Mouse (Mus musculus) ES-Bruce4 (cell line): ENCODE results near the gene Gm7138.

ENCODE experiments used
- CTCF ChIP-seq: IDR thresholded peaks from one replicate; pipeline ENCODE4 v1.8.1; 2011; ENCODE audit warnings: low read depth, low read length
- EP300 ChIP-seq: IDR thresholded peaks from 2 replicates; pipeline ENCODE4 v1.6.1; 2011; ENCODE audit warnings: low read depth, low read length; ENCODE audit not compliant: insufficient read depth
- POLR2A ChIP-seq: IDR thresholded peaks from one replicate; pipeline ENCODE4 v1.8.1; 2011; ENCODE audit warnings: low read length; ENCODE audit not compliant: insufficient read depth

DNA sequence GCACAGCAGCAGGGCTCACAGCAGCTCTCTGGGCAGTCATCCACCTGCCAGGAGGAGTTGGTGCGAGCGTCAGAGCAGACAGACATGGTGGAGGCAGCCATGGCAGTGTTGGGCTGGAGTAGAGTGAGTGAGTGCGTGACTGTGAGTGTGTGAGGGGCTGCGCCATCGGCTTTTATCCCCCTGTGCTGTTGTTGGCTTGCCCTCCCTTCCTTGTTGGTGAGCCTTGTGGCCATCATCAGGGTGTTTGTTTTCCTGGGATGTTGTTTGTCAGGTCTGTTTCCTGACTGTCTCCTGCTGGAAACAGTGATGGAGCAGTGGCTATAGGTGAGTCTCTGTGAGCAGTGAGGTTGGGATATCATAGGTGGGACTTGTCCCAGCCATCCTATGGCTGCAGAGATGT, 35.0 kb upstream of the Gm7138 start, which contains the start of gene Gm9507:
- TF ChIP-seq EP300 (no peak), CTCF (no peak), POLR2A (no peak)
